Mouse (Mus musculus): ENCODE data around the gene Tor1b. TPM values are rescaled to one million over a fixed set of nuclear protein-coding genes. Genes with fewer than 3 reads are reported as not detected.

The Tor1b gene
- 19.9 and 22.2 TPM in 2 replicates for polyA plus RNA-seq (2015; fragmentation: Nextera tagmentation; extraction: Ambion mirVana)

GRCm38 (mm10) chr2:30952824-30953490 is at the start of gene Tor1b:
Gene Tor1b, plus strand, starts transcription at chr2:30952959.

GRCm38 (mm10) chr2:30929483-30930045 is 23.2 kb upstream of the Tor1b start, which contains the start of gene Ptges:
Gene Ptges, minus strand, starts transcription at chr2:30929863.

GRCm38 (mm10) chr2:30967352-30968327 is 14.9 kb downstream of the Tor1b start, which contains the start of gene Tor1a:
Gene Tor1a, minus strand, starts transcription at chr2:30967933.

GRCm38 (mm10) chr2:30981790-30982513 is 29.2 kb downstream of the Tor1b start, which contains the start of the genes BC005624 and Usp20:
Gene BC005624, minus strand, starts transcription at chr2:30982201.
Gene Usp20, plus strand, starts transcription at chr2:30982279.

Other genes starting within 250 kb of the Tor1b start
- 0.40 and 0.45 TPM in 2 replicates for gene 1700001O22Rik, start 149.3 kb upstream of the Tor1b start, polyA plus RNA-seq (2015; fragmentation: Nextera tagmentation; extraction: Ambion mirVana)
- 49.0 and 52.9 TPM in 2 replicates for gene Ntmt1, start 145.1 kb upstream of the Tor1b start, polyA plus RNA-seq (2015; fragmentation: Nextera tagmentation; extraction: Ambion mirVana)
- 11.8 and 11.9 TPM in 2 replicates for gene Asb6, start 122.6 kb upstream of the Tor1b start, polyA plus RNA-seq (2015; fragmentation: Nextera tagmentation; extraction: Ambion mirVana)
- gene Prrx2, start 118.0 kb upstream of the Tor1b start, polyA plus RNA-seq (2015; fragmentation: Nextera tagmentation; extraction: Ambion mirVana): 4.6 and 7.1 TPM in 2 replicates
- gene Ptges, start 23.1 kb upstream of the Tor1b start, polyA plus RNA-seq (2015; fragmentation: Nextera tagmentation; extraction: Ambion mirVana): 2.4 and 6.2 TPM in 2 replicates
- gene Tor1a, start 15.0 kb downstream of the Tor1b start, polyA plus RNA-seq (2015; fragmentation: Nextera tagmentation; extraction: Ambion mirVana): 31.2 and 38.0 TPM in 2 replicates
- 23.5 and 27.6 TPM in 2 replicates for gene BC005624, start 29.2 kb downstream of the Tor1b start, polyA plus RNA-seq (2015; fragmentation: Nextera tagmentation; extraction: Ambion mirVana)
- gene Usp20, start 29.3 kb downstream of the Tor1b start, polyA plus RNA-seq (2015; fragmentation: Nextera tagmentation; extraction: Ambion mirVana): 29.0 and 33.6 TPM in 2 replicates
- gene Fnbp1, start 189.0 kb downstream of the Tor1b start, polyA plus RNA-seq (2015; fragmentation: Nextera tagmentation; extraction: Ambion mirVana): 5.7 and 7.2 TPM in 2 replicates
- 18.4 and 20.4 TPM in 2 replicates for gene Gpr107, start 199.4 kb downstream of the Tor1b start, polyA plus RNA-seq (2015; fragmentation: Nextera tagmentation; extraction: Ambion mirVana)

All from skeletal muscle tissue, postnatal 0 days (tissue).